Mouse (Mus musculus) hindlimb bud, embryonic 11.5 days (tissue): Measurements from ENCODE around the gene Mctp1.

ENCODE experiments used
- DNase-seq: peaks from one replicate; pipeline ENCODE4 v3.0.0-alpha.2; 2012; ENCODE audit warnings: low read depth, low spot score; ENCODE audit errors: extremely low spot score

The Mctp1 gene

GRCm38 (mm10) chr13:76592908-76593307 is 208.6 kb downstream of the Mctp1 start:
- no peak for DNase-seq

- DNase-seq: no peak
Observed at GRCm38 (mm10) chr13:76597005-76597404, 212.7 kb downstream of the Mctp1 start.

- no peak for DNase-seq
Observed at GRCm38 (mm10) chr13:76609425-76609824, 225.1 kb downstream of the Mctp1 start.

- DNase-seq: no peak
Observed at GRCm38 (mm10) chr13:76611499-76611898, 227.2 kb downstream of the Mctp1 start.

GRCm38 (mm10) chr13:76620111-76620510 is 235.8 kb downstream of the Mctp1 start:
- no peak for DNase-seq

GRCm38 (mm10) chr13:76620525-76620924 is 236.2 kb downstream of the Mctp1 start:
- DNase-seq: no peak

- DNase-seq: no peak
Observed at GRCm38 (mm10) chr13:76633707-76634106, 249.4 kb downstream of the Mctp1 start.

GRCm38 (mm10) chr13:76638282-76638681 is 253.9 kb downstream of the Mctp1 start:
- DNase-seq: no peak

- no peak for DNase-seq
Observed at GRCm38 (mm10) chr13:76659523-76659922, 275.2 kb downstream of the Mctp1 start.

GRCm38 (mm10) chr13:76681286-76681685 is 297.0 kb downstream of the Mctp1 start:
- peak; percentile 3 for DNase-seq

GRCm38 (mm10) chr13:76689349-76689748 is 305.0 kb downstream of the Mctp1 start:
- DNase-seq: no peak

GRCm38 (mm10) chr13:76690143-76690542 is 305.8 kb downstream of the Mctp1 start:
- DNase-seq: no peak

GRCm38 (mm10) chr13:76690697-76691096 is 306.4 kb downstream of the Mctp1 start:
- DNase-seq: no peak

GRCm38 (mm10) chr13:76734013-76734412 is 349.7 kb downstream of the Mctp1 start:
- DNase-seq: no peak

GRCm38 (mm10) chr13:76750663-76751429 is 366.5 kb downstream of the Mctp1 start:
- DNase-seq: no peak

GRCm38 (mm10) chr13:76759832-76760490 is 375.6 kb downstream of the Mctp1 start:
- peak; percentile 63 for DNase-seq

- no peak for DNase-seq
Observed at GRCm38 (mm10) chr13:76799662-76800061, 415.3 kb downstream of the Mctp1 start.

GRCm38 (mm10) chr13:76801126-76801632 is 416.8 kb downstream of the Mctp1 start:
- no peak for DNase-seq

GRCm38 (mm10) chr13:76802051-76802728 is 417.9 kb downstream of the Mctp1 start:
- no peak for DNase-seq

GRCm38 (mm10) chr13:76802926-76803325 is 418.6 kb downstream of the Mctp1 start:
- DNase-seq: no peak

GRCm38 (mm10) chr13:76803799-76804198 is 419.5 kb downstream of the Mctp1 start:
- no peak for DNase-seq
